Mouse (Mus musculus) heart, postnatal 0 days (tissue): ENCODE measurements around the gene Ikzf3.

Experiments
- CTCF ChIP-seq: IDR thresholded peaks from 2 replicates; pipeline ENCODE4 v1.5.1; 2016; ENCODE audit warnings: antibody characterized with exemption, control low read depth, low read depth
- EP300 ChIP-seq: IDR thresholded peaks from 2 replicates; pipeline ENCODE4 v1.6.1; 2016; ENCODE audit warnings: antibody characterized with exemption, low read depth

GRCm38 (mm10) chr11:98456945-98457344 is 88.9 kb downstream of the Ikzf3 start:
- TF ChIP-seq EP300 (no peak), CTCF (no peak)
